Mouse (Mus musculus) midbrain, embryonic 12.5 days (tissue): ENCODE measurements around the gene Cd300lg. TPM values are rescaled to one million over a fixed set of nuclear protein-coding genes. Genes with fewer than 3 reads are reported as not detected.

Experiments used
- ATAC-seq: fragments of 200-750 bp; cut with Nextera tagmentation; 2 replicates; pipeline ENCODE4 v1.8.0; 2017; ENCODE audit warnings: low read depth, moderate TSS enrichment, moderate library complexity; ENCODE audit not compliant: low FRiP score
- H3K27ac ChIP-seq: fragments of 300-500 bp; sonication (generic); replicated peaks from 2 replicates; pipeline ENCODE4 v1.5.1; 2016; ENCODE audit warnings: mild to moderate bottlenecking
- H3K27me3 ChIP-seq: fragments of 300-500 bp; sonication (generic); 2 replicates; pipeline ENCODE4 v1.6.1; 2016; ENCODE audit warnings: mild to moderate bottlenecking
- H3K36me3 ChIP-seq: fragments of 300-500 bp; sonication (generic); 2 replicates; pipeline ENCODE4 v1.6.1; 2016
- H3K4me1 ChIP-seq: fragments of 300-500 bp; sonication (generic); 2 replicates; pipeline ENCODE4 v1.6.1; 2016
- H3K4me2 ChIP-seq: fragments of 300-500 bp; sonication (generic); replicated peaks from 2 replicates; pipeline ENCODE4 v1.6.1; 2016; ENCODE audit warnings: mild to moderate bottlenecking, moderate library complexity
- H3K4me3 ChIP-seq: fragments of 300-500 bp; sonication (generic); 2 replicates; pipeline ENCODE4 v1.5.1; 2016; ENCODE audit warnings: mild to moderate bottlenecking
- H3K9ac ChIP-seq: fragments of 300-500 bp; sonication (generic); replicated peaks from 2 replicates; pipeline ENCODE4 v1.6.1; 2016; ENCODE audit warnings: mild to moderate bottlenecking, moderate library complexity
- H3K9me3 ChIP-seq: fragments of 300-500 bp; sonication (generic); 2 replicates; pipeline ENCODE4 v1.6.1; 2016; ENCODE audit warnings: mild to moderate bottlenecking
- WGBS: fragments of 180-500 bp; shearing (Covaris S2); methylation state at CpG from one replicate; pipeline ENCODE4 v1.1.7; 2016; 5-methylcytosine and 5-hydroxymethylcytosine counted together
- polyA plus RNA-seq: library from polyadenylated mRNA; unstranded; fragments of >200 nt; fragmentation: Nextera tagmentation; extraction: Ambion mirVana; gene quantifications from 2 replicates; pipeline ENCODE4 v1.2.1, GENCODE M21; 2016

Gene Cd300lg
- polyA plus RNA-seq, 1 experiment from 2014 or later = 0.19 TPM

GRCm38 (mm10) chr11:102053847-102054246 is 12.5 kb downstream of the Cd300lg start:
- no peak for ATAC-seq
- no peaks in the 10 kb centered on the region for H3K4me1 ChIP-seq
- H3K36me3 ChIP-seq = peaks cover 12% of the 10 kb centered on the region
- no peaks in the 10 kb centered on the region for H3K27me3 ChIP-seq
- no peak overlapping the region for H3K9ac ChIP-seq
- no peak overlapping the region for H3K4me3 ChIP-seq
- H3K9me3 ChIP-seq = no peaks in the 10 kb centered on the region
- no peak overlapping the region for H3K27ac ChIP-seq
- WGBS = 29% methylated on average over 9 of the region's 9 CpGs
- no peak overlapping the region for H3K4me2 ChIP-seq

- H3K27me3 ChIP-seq = peaks cover 14% of the 10 kb centered on the region
- H3K4me3 ChIP-seq = peak overlapping the region; percentile 41
- H3K27ac ChIP-seq = no peak overlapping the region
- peaks cover 3% of the 10 kb centered on the region; the same call in 1 of the 2 replicates for H3K4me1 ChIP-seq
- 5% methylated on average over 23 of the region's 23 CpGs for WGBS
- ATAC-seq = peak; percentile 71
- H3K36me3 ChIP-seq = peaks cover 41% of the 10 kb centered on the region
- peak overlapping the region; percentile 50 for H3K9ac ChIP-seq
- H3K4me2 ChIP-seq = peak overlapping the region; percentile 76
- H3K9me3 ChIP-seq = no peaks in the 10 kb centered on the region
These were observed 20.1 kb downstream of the Cd300lg start for GRCm38 (mm10) chr11:102061236-102061940.

GRCm38 (mm10) chr11:102061941-102062473 is 20.7 kb downstream of the Cd300lg start:
- Histone ChIP-seq H3K27ac (no peak overlapping the region), H3K9ac (no peak overlapping the region), H3K27me3 (peaks cover 14% of the 10 kb centered on the region), H3K4me3 (no peak overlapping the region), H3K4me1 (peaks cover 3% of the 10 kb centered on the region; the same call in 1 of the 2 replicates), H3K4me2 (peak overlapping the region; percentile 76; the same call in 1 of the 2 replicates), H3K9me3 (no peaks in the 10 kb centered on the region), H3K36me3 (peaks cover 41% of the 10 kb centered on the region)
- no peak for ATAC-seq
- whole genome bisulfite sequencing = 33% methylated on average over 16 of the region's 16 CpGs

GRCm38 (mm10) chr11:102063076-102063475 is 21.8 kb downstream of the Cd300lg start:
- ATAC-seq = no peak
- H3K4me3 ChIP-seq = no peak overlapping the region
- 82% methylated on average over 13 of the region's 13 CpGs for WGBS
- H3K4me1 ChIP-seq = peaks cover 3% of the 10 kb centered on the region; the same call in 1 of the 2 replicates
- H3K27me3 ChIP-seq = peaks cover 14% of the 10 kb centered on the region
- peaks cover 36% of the 10 kb centered on the region for H3K36me3 ChIP-seq
- H3K4me2 ChIP-seq = no peak overlapping the region
- no peaks in the 10 kb centered on the region for H3K9me3 ChIP-seq
- H3K27ac ChIP-seq = no peak overlapping the region
- no peak overlapping the region for H3K9ac ChIP-seq

- peaks cover 5% of the 10 kb centered on the region for H3K36me3 ChIP-seq
- H3K9me3 ChIP-seq = no peaks in the 10 kb centered on the region
- no peak overlapping the region for H3K27ac ChIP-seq
- H3K4me2 ChIP-seq = no peak overlapping the region
- no peaks in the 10 kb centered on the region for H3K27me3 ChIP-seq
- H3K4me3 ChIP-seq = no peak overlapping the region
- H3K9ac ChIP-seq = no peak overlapping the region
- peaks cover 6% of the 10 kb centered on the region for H3K4me1 ChIP-seq
- no peak for ATAC-seq
- 33% methylated on average over 2 of the region's 2 CpGs for WGBS
These were observed 27.7 kb downstream of the Cd300lg start for GRCm38 (mm10) chr11:102068969-102069368.

- no peak for ATAC-seq
- H3K4me2 ChIP-seq = no peak overlapping the region
- peaks cover 6% of the 10 kb centered on the region for H3K4me1 ChIP-seq
- H3K9ac ChIP-seq = no peak overlapping the region
- no peak overlapping the region for H3K27ac ChIP-seq
- H3K9me3 ChIP-seq = no peaks in the 10 kb centered on the region
- no peaks in the 10 kb centered on the region for H3K27me3 ChIP-seq
- 55% methylated on average over 11 of the region's 11 CpGs for WGBS
- H3K36me3 ChIP-seq = no peaks in the 10 kb centered on the region
- H3K4me3 ChIP-seq = no peak overlapping the region
These were observed 28.3 kb downstream of the Cd300lg start for GRCm38 (mm10) chr11:102069633-102070032.

GRCm38 (mm10) chr11:102070426-102070825 is 29.1 kb downstream of the Cd300lg start:
- 1% methylated on average over 12 of the region's 13 CpGs for WGBS
- peak overlapping the region; percentile 15 for H3K4me2 ChIP-seq

GRCm38 (mm10) chr11:102072729-102073128 is 31.4 kb downstream of the Cd300lg start:
- H3K4me2 ChIP-seq = no peak overlapping the region
- no peak overlapping the region for H3K9ac ChIP-seq
- no peaks in the 10 kb centered on the region for H3K9me3 ChIP-seq
- WGBS = 84% methylated on average over 5 of the region's 5 CpGs
- H3K27me3 ChIP-seq = no peaks in the 10 kb centered on the region
- no peak for ATAC-seq
- peaks cover 7% of the 10 kb centered on the region; the same call in 1 of the 2 replicates for H3K36me3 ChIP-seq
- no peak overlapping the region for H3K4me3 ChIP-seq
- H3K4me1 ChIP-seq = peaks cover 6% of the 10 kb centered on the region
- H3K27ac ChIP-seq = no peak overlapping the region

More at GRCm38 (mm10) chr11:102070426-102070825, 29.1 kb downstream of the Cd300lg start:
- no peaks in the 10 kb centered on the region for H3K9me3 ChIP-seq
- no peak overlapping the region for H3K9ac ChIP-seq
- no peak overlapping the region for H3K27ac ChIP-seq
- no peaks in the 10 kb centered on the region for H3K36me3 ChIP-seq
- no peak overlapping the region for H3K4me3 ChIP-seq
- no peak for ATAC-seq
- no peaks in the 10 kb centered on the region for H3K27me3 ChIP-seq
- H3K4me1 ChIP-seq = peaks cover 6% of the 10 kb centered on the region

GRCm38 (mm10) chr11:102073722-102074121 is 32.4 kb downstream of the Cd300lg start:
- Histone ChIP-seq H3K27me3 (no peaks in the 10 kb centered on the region), H3K4me1 (peaks cover 6% of the 10 kb centered on the region), H3K9ac (no peak overlapping the region), H3K4me3 (no peak overlapping the region), H3K4me2 (no peak overlapping the region), H3K9me3 (no peaks in the 10 kb centered on the region), H3K36me3 (peaks cover 15% of the 10 kb centered on the region), H3K27ac (no peak overlapping the region)
- WGBS = 72% methylated on average over 14 of the region's 14 CpGs
- ATAC-seq = no peak

- ATAC-seq = peak; percentile 78
- Histone ChIP-seq H3K4me3 (peak overlapping the region; percentile 40), H3K36me3 (peaks cover 24% of the 10 kb centered on the region), H3K9ac (peak overlapping the region; percentile 59), H3K9me3 (no peaks in the 10 kb centered on the region), H3K27ac (no peak overlapping the region), H3K4me1 (peaks cover 45% of the 10 kb centered on the region), H3K4me2 (peak overlapping the region; percentile 71), H3K27me3 (peaks cover 4% of the 10 kb centered on the region; the same call in 1 of the 2 replicates)
- 1% methylated on average over 18 of the region's 18 CpGs for WGBS
These were observed 41.0 kb downstream of the Cd300lg start for GRCm38 (mm10) chr11:102082322-102082721.

GRCm38 (mm10) chr11:102083193-102083592 is 41.9 kb downstream of the Cd300lg start:
- no peak for ATAC-seq
- WGBS = 54% methylated on average over 4 of the region's 4 CpGs
- H3K9ac ChIP-seq = no peak overlapping the region
- no peak overlapping the region for H3K27ac ChIP-seq
- H3K4me1 ChIP-seq = peaks cover 45% of the 10 kb centered on the region
- H3K4me2 ChIP-seq = peak overlapping the region; percentile 71
- H3K36me3 ChIP-seq = peaks cover 17% of the 10 kb centered on the region
- H3K27me3 ChIP-seq = peaks cover 4% of the 10 kb centered on the region; the same call in 1 of the 2 replicates
- no peak overlapping the region for H3K4me3 ChIP-seq
- H3K9me3 ChIP-seq = no peaks in the 10 kb centered on the region

- Histone ChIP-seq H3K9me3 (no peaks in the 10 kb centered on the region), H3K27me3 (peaks cover 4% of the 10 kb centered on the region; the same call in 1 of the 2 replicates), H3K9ac (no peak overlapping the region), H3K4me2 (no peak overlapping the region), H3K4me1 (peaks cover 50% of the 10 kb centered on the region), H3K36me3 (peaks cover 14% of the 10 kb centered on the region; the same call in 1 of the 2 replicates), H3K4me3 (no peak overlapping the region), H3K27ac (peak overlapping the region; percentile 42; the same call in 1 of the 2 replicates)
- WGBS = 5% methylated on average over 7 of the region's 7 CpGs
- ATAC-seq = no peak
These were observed 42.9 kb downstream of the Cd300lg start for GRCm38 (mm10) chr11:102084159-102084558.
